Mouse (Mus musculus) megakaryocyte, embryonic 14.5 days (primary cell): ENCODE data around the gene Cep290.

Experiments used
- FLI1 ChIP-seq: IDR thresholded peaks from 2 replicates; pipeline ENCODE4 v1.6.1; 2012; ENCODE audit warnings: low read length, inconsistent platforms, mixed read lengths
- GATA1 ChIP-seq: IDR thresholded peaks from 3 replicates; pipeline ENCODE4 v1.6.1; 2012; ENCODE audit warnings: mixed read lengths, low read length, inconsistent platforms, borderline replicate concordance

- TF ChIP-seq GATA1 (no peak), FLI1 (no peak)
Measured at GRCm38 (mm10) chr10:100575294-100575693, 87.9 kb downstream of the Cep290 start.
